Mouse (Mus musculus): ENCODE measurements around the gene Mylk4.
A peak's percentile ranks its signal among the peaks of the same experiment; 100 is the strongest.

The Mylk4 gene

GRCm38 (mm10) chr13:32795166-32795565 is 11.4 kb upstream of the Mylk4 start:
- no peak for DNase-seq (ENCODE audit: low spot score)

GRCm38 (mm10) chr13:32794619-32795018 is 10.9 kb upstream of the Mylk4 start:
- no peak for DNase-seq (ENCODE audit: low spot score)

DNA sequence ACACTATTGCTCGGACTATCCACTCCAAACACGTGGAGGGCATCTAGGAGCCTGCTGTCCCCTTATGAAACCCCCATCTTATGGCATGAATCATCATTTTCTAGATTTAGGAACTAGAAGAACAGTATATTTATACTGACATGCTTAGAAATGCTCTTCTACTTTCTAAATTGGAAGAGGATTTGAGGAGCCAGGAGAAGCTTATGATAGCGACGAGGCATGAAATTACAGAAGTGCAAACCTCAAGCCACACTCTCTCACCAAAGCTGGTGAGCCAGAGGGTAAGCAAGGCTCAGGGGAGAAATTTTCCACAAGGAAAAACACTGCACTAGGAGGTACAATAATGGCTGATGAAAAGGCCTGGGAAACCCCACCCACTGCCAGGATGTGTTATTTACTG is 6.0 kb upstream of the Mylk4 start:
- DNase-seq (ENCODE audit: low spot score) = no peak

- no peak for DNase-seq (ENCODE audit: low spot score)
These were observed 3.8 kb upstream of the Mylk4 start for GRCm38 (mm10) chr13:32787584-32787983.

- DNase-seq (ENCODE audit: low spot score) = no peak
These were observed 699 bp downstream of the Mylk4 start for GRCm38 (mm10) chr13:32783055-32783454.

- no peak for DNase-seq (ENCODE audit: low spot score)
These were observed 4.9 kb downstream of the Mylk4 start for GRCm38 (mm10) chr13:32778861-32779260.

DNA sequence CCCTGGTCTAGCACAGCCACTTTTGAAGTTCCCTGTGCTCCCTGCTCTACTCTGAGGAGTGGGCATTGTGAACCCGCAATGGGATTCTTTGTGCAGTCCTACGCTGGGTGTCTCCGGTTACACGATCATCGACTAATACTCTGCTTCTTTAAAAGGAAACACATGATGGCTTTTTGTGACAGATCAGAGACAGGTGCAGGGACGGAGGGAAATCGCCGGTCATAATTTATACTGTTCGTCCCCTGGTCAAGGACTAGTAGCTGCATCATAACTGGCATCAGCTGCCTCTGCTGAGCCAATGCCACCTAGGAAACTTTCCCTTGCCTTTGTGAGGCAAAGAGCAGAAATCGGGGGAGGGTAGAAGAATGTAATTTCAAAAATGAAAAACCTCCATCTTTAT is 7.4 kb downstream of the Mylk4 start:
- DNase-seq (ENCODE audit: low spot score) = no peak

DNA sequence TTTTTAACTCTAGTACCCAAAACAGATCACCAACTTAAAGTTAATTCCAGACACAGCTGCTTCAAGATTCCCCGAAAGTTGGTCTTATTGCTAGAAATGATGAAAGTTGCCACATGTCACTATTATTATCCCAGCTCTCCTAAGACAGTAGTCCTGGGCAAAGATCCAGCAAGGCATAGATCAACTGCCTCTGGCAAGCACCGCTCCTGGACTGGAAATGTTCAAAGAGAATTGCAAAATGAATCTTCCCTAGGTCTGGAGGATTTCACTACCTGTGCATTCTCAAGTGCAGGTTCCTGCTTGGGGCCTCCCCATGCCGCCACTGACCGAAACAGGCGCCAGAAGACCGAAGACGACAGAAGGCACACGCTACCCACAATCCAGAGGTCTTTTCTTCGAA is 7.9 kb downstream of the Mylk4 start:
- DNase-seq (ENCODE audit: low spot score) = no peak

- no peak for DNase-seq (ENCODE audit: low spot score)
These were observed 13.8 kb downstream of the Mylk4 start for GRCm38 (mm10) chr13:32769960-32770359.

DNA sequence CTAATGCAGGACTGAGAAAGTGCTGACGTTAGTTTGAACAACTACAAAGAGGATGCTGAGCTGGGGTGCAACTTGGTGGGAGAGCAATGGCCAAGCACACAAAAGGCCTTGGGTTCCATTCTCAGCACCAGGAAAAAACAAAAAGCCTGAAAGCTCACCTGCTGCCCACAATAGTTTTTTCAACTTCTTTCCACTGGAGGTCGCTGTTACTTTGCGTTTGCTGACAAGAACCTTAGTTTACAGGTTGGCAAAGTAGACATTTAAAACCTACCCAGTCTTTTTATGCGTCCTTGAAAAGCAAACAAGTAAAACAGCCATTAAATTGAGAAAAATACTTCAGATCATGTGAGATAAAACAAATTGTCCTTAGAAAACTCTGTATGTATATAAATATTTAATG is 15.7 kb downstream of the Mylk4 start:
- DNase-seq (ENCODE audit: low spot score) = no peak

- peak; percentile 28 for DNase-seq (ENCODE audit: low spot score)
These were observed 19.3 kb downstream of the Mylk4 start for GRCm38 (mm10) chr13:32764448-32764847.

DNA sequence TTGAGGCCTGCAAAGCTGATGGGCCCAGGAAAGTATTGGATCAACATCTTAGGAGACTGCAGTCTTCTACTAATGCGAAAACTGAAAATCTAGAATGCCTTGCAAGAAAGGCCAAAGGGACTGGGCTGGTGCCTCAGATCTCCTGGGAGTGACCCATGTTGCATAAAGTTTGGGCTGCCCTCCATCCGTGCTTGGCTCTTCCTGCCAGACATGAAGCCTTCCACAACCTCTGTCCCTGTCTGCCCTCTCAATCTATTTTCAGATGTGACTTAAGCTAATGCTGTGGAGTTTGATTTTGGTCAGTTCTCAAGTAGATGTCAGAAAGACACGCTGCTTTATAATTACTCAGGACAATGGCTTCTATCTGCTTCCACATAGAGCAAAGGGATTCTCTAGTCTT is 20.6 kb downstream of the Mylk4 start:
- DNase-seq (ENCODE audit: low spot score) = no peak

DNA sequence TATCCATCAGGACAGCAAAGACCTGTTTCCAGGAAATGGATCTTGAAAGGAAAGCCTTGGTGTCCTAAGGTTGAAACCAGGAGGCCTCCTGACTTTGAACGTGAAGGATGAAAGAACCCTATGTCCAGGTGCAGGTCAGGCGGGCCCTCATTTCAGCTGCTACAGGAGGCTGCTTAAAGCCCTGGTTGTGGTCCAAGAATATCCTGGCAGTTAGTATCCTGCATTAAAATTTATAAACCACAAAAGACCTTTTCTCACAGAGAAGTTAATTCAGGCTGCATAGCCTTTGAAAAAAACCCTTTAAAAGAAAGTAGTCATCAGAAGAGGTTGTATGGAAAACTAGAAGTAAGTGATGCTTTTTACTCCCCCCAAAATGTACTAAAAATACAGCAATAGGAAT is 23.0 kb downstream of the Mylk4 start:
- no peak for DNase-seq (ENCODE audit: low spot score)

DNA sequence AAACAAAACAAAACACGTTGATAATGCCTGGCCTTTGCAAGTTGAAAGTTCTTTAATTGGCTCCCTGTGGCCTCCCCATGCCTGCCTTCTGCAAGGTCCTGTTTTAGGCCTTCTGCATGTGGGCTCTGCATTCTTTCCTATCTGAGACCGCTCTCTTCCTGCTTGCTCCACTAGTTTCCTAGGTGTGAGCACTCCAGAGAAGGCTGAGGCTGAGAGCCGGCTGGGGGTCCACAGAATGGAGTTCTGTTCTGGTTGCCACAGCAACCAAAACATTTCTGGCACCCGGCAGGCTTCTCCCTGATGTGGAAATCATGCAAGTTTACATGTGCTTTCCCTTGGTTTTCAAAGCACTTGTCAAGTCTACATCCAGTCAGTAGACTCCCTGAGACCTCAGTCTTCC is 24.7 kb downstream of the Mylk4 start:
- DNase-seq (ENCODE audit: low spot score) = no peak

GRCm38 (mm10) chr13:32752066-32752657 is 31.6 kb downstream of the Mylk4 start:
- DNase-seq (ENCODE audit: low spot score) = no peak

- DNase-seq (ENCODE audit: low spot score) = no peak
These were observed 33.2 kb downstream of the Mylk4 start for GRCm38 (mm10) chr13:32750507-32750906.

GRCm38 (mm10) chr13:32748421-32748820 is 35.3 kb downstream of the Mylk4 start:
- no peak for DNase-seq (ENCODE audit: low spot score)

GRCm38 (mm10) chr13:32741161-32741560 is 42.6 kb downstream of the Mylk4 start:
- no peak for DNase-seq (ENCODE audit: low spot score)

DNA sequence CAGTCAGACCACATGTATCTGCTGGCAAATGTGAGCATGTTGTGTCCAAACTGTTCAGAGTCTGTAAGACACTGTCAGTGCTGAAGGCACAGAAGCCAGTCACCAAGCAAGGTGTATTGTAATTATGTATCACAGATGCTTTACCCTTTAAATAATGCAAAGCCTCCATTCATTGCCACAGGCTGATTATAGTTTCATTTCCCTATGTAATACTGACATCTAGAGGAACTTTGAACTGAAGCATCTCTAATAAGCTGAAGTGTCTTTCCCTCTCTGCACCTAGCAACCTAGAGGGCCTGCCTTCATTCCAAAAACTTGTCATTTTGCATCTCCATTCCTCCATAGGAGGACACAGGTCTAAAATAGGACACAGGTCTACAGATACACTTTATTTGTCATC is 52.5 kb downstream of the Mylk4 start:
- DNase-seq (ENCODE audit: low spot score) = no peak

DNA sequence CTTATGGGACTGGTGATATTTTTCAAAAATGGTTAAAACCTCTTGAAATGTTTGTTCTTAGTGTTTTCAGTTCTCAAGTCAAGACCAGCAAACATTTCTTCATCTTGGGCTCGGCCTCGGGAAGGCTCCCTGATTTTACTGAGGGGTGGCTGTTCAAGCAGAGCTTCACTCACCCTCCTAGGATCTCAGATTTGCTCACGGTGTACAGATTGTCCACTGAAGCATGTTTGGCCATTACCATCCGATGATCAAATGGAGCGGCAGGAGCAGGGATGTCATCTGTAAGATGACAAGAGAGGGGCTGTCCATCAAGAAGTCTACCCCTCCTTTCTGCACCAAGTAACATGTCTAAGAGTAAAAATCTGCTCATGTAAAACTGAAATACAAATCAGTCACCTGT is 59.1 kb downstream of the Mylk4 start:
- DNase-seq (ENCODE audit: low spot score) = no peak

GRCm38 (mm10) chr13:32721717-32722116 is 62.0 kb downstream of the Mylk4 start:
- no peak for DNase-seq (ENCODE audit: low spot score)

GRCm38 (mm10) chr13:32719284-32719683 is 64.5 kb downstream of the Mylk4 start:
- DNase-seq (ENCODE audit: low spot score) = no peak

- no peak for DNase-seq (ENCODE audit: low spot score)
These were observed 66.0 kb downstream of the Mylk4 start for GRCm38 (mm10) chr13:32717709-32718108.

DNA sequence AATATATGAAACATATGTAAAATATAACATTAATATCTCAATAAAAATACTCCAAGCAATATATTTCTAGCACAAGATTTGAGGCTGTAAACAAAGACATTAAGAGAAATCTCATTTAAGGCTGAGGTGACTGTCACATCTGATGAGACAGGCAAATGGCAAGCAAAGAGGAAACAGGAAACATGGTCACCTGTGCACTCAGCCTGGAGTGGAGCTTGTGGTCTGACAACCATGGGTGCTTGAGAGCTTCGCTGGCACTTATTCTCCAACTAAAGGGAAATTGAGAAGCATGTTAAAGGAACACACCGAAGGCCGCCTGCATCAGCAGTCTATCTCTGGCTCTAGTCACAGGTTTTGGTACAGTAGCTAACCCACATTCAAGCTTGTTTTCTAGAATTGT is 71.2 kb downstream of the Mylk4 start:
- DNase-seq (ENCODE audit: low spot score) = no peak

- no peak for DNase-seq (ENCODE audit: low spot score)
These were observed 75.9 kb downstream of the Mylk4 start for GRCm38 (mm10) chr13:32707894-32708293.

Measured in ovary, postnatal 36 days (tissue).